ENCODE assay signal across 8 mouse cellular contexts in the genomic region with DNA sequence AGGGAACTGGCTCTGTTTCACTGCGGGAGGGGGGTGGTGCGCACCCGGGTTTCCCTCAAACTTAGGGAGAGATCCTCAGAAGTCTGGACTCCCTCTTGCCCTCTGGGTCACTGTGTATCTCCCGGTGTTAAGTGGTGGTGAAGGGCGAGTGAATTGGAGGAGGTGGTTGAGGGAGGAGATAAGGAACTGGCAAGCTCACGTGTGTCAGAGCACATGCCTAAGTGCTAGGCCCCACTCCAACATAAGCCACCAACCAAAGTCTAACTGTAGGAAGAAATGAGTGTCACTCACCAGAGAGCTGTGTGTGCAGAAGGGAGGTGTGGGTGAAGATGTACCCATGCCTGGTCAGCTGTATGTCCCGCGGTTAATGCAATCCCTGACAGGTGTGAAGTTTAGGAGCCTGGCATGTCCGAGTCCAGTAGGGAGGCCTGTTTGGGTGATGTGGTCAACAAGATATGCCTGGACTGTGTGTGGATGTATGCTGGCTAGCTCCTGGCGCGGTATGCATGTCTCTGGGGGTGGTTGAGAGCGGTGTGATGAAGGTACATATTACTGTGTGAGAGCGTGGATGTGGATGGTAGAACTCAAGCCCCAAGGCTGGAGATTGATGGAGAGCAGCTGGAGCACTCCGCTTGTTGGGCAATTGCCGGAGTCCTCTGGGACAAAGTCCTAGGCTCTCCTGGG. TPM values are rescaled to one million over a fixed set of nuclear protein-coding genes. Genes with fewer than 3 reads are reported as not detected.
DNase-seq lines count a peak whose midpoint lies in the region; ATAC-seq and TF ChIP-seq lines count a peak whose summit lies in the region.

No protein-coding gene starts in this region.

- H3K9me3 ChIP-seq in heart, embryonic 13.5 days: no peaks in the 10 kb centered on the region

- peak; percentile 9 for ATAC-seq in activated CD4-positive, CD25-positive, alpha-beta regulatory T cell, adult 4 months
- no peak for ATAC-seq in heart, embryonic 13.5 days (ENCODE audit: extremely low read depth, insufficient number of reproducible peaks, low FRiP score, low TSS enrichment)
- ATAC-seq in megakaryocyte progenitor cell, adult 5-6 weeks (replicated peaks; ENCODE audit: poor library complexity): peak; percentile 45

- H3K27ac ChIP-seq in cerebellum, adult 2 months (ENCODE audit: insufficient read depth, low read length): no peak overlapping the region; the same call in 1 of the 2 replicates
- peak overlapping the region; percentile 84 for H3K27ac ChIP-seq in heart, embryonic 13.5 days (replicated peaks)

- H3K4me2 ChIP-seq in heart, embryonic 13.5 days: peak overlapping the region; percentile 83

- 55% methylated on average over 15 of the region's 15 CpGs for WGBS in cerebellum, adult 2 months
- WGBS in heart, embryonic 13.5 days: 33% methylated on average over 15 of the region's 15 CpGs

- no peak for TF ChIP-seq POLR2A in cerebellum, adult 2 months (IDR thresholded peaks at IDR 0.05; ENCODE audit: borderline replicate concordance, insufficient read depth, low read length)

- H3K4me1 ChIP-seq in cerebellum, adult 2 months (ENCODE audit: control insufficient read depth, insufficient read depth, low read length): peaks cover 10% of the 10 kb centered on the region
- peaks cover 34% of the 10 kb centered on the region for H3K4me1 ChIP-seq in heart, embryonic 13.5 days

- DNase-seq in cerebellum, adult 2 months: no peak
- no peak for DNase-seq in cerebellum, postnatal 14 days
- peak; percentile 27 to 59 for DNase-seq in kidney, postnatal 25 days
- DNase-seq in right cerebral cortex, postnatal 14 days: no peak
- DNase-seq in thymus, postnatal 36 days: no peak

- peak overlapping the region; percentile 79 for H3K4me3 ChIP-seq in cerebellum, adult 2 months (replicated peaks; ENCODE audit: insufficient read depth, low read depth, low read length)
- peak overlapping the region; percentile 77 for H3K4me3 ChIP-seq in heart, embryonic 13.5 days

- H3K9ac ChIP-seq in heart, embryonic 13.5 days: peak overlapping the region; percentile 89

- peaks cover 45% of the 10 kb centered on the region for H3K36me3 ChIP-seq in heart, embryonic 13.5 days

- H3K27me3 ChIP-seq in cerebellum, adult 2 months (ENCODE audit: control insufficient read depth, insufficient read depth, low read length): no peaks in the 10 kb centered on the region
- H3K27me3 ChIP-seq in heart, embryonic 13.5 days (replicated peaks): no peaks in the 10 kb centered on the region

- TF ChIP-seq CTCF in cerebellum, adult 2 months (IDR thresholded peaks at IDR 0.05; ENCODE audit: borderline replicate concordance, insufficient read depth, low read depth, low read length): no peak

RNA-seq across cellular contexts. Expression of gene Elovl1, which starts 0.8 kb away (rescaled TPM):
- polyA plus RNA-seq in cerebellum, adult 2 months (2012; rRNA removed): 79.1 and 85.4 TPM in 2 replicates
- 100 to 1,000 TPM; 125 to 129 TPM for polyA plus RNA-seq in activated CD4-positive, CD25-positive, alpha-beta regulatory T cell, adult 4 months (2017; shearing (Covaris generic))
- polyA plus RNA-seq in heart, embryonic 13.5 days (2015; fragmentation: Nextera tagmentation; extraction: Ambion mirVana): 56.4 and 63.2 TPM in 2 replicates
- total RNA-seq in megakaryocyte progenitor cell, adult 5-6 weeks (2015): 73.6 and 93.7 TPM in 2 replicates
- total RNA-seq in megakaryocyte progenitor cell, adult 5-6 weeks (2017): 58.7 and 64.1 TPM in 2 replicates

RNA-seq across cellular contexts. Expression of gene Cdc20, which starts 8.5 kb away (rescaled TPM):
- 3.4 and 3.6 TPM in 2 replicates for polyA plus RNA-seq in cerebellum, adult 2 months (2012; rRNA removed)
- polyA plus RNA-seq in activated CD4-positive, CD25-positive, alpha-beta regulatory T cell, adult 4 months (2017; shearing (Covaris generic)): 10 to 100 TPM in 1 of 2 experiments, 1 to 10 TPM in 1; 9.4 to 15.3 TPM
- 171 and 186 TPM in 2 replicates for polyA plus RNA-seq in heart, embryonic 13.5 days (2015; fragmentation: Nextera tagmentation; extraction: Ambion mirVana)
- total RNA-seq in megakaryocyte progenitor cell, adult 5-6 weeks (2015): 42.5 and 50.4 TPM in 2 replicates
- 87.4 and 89.5 TPM in 2 replicates for total RNA-seq in megakaryocyte progenitor cell, adult 5-6 weeks (2017)

RNA-seq across cellular contexts. Expression of gene Med8, which starts 19.5 kb away (rescaled TPM):
- 61.0 and 65.8 TPM in 2 replicates for polyA plus RNA-seq in cerebellum, adult 2 months (2012; rRNA removed)
- polyA plus RNA-seq in activated CD4-positive, CD25-positive, alpha-beta regulatory T cell, adult 4 months (2017; shearing (Covaris generic)): 100 to 1,000 TPM; 115 to 118 TPM
- polyA plus RNA-seq in heart, embryonic 13.5 days (2015; fragmentation: Nextera tagmentation; extraction: Ambion mirVana): 73.2 and 81.3 TPM in 2 replicates
- 66.5 and 94.1 TPM in 2 replicates for total RNA-seq in megakaryocyte progenitor cell, adult 5-6 weeks (2015)
- 90.5 and 104 TPM in 2 replicates for total RNA-seq in megakaryocyte progenitor cell, adult 5-6 weeks (2017)

RNA-seq across cellular contexts. Expression of gene Szt2, which starts 19.6 kb away (rescaled TPM):
- polyA plus RNA-seq in cerebellum, adult 2 months (2012; rRNA removed): 38.0 and 38.6 TPM in 2 replicates
- polyA plus RNA-seq in activated CD4-positive, CD25-positive, alpha-beta regulatory T cell, adult 4 months (2017; shearing (Covaris generic)): 10 to 100 TPM; 11.0 to 11.2 TPM
- polyA plus RNA-seq in heart, embryonic 13.5 days (2015; fragmentation: Nextera tagmentation; extraction: Ambion mirVana): 4.1 and 4.4 TPM in 2 replicates
- 12.0 and 13.7 TPM in 2 replicates for total RNA-seq in megakaryocyte progenitor cell, adult 5-6 weeks (2015)
- total RNA-seq in megakaryocyte progenitor cell, adult 5-6 weeks (2017): 4.0 and 5.3 TPM in 2 replicates

RNA-seq across cellular contexts. Expression of gene Mpl, which starts 28.6 kb away (rescaled TPM):
- polyA plus RNA-seq in cerebellum, adult 2 months (2012; rRNA removed): 0.05 TPM in 2 replicates
- polyA plus RNA-seq in activated CD4-positive, CD25-positive, alpha-beta regulatory T cell, adult 4 months (2017; shearing (Covaris generic)): not detected
- polyA plus RNA-seq in heart, embryonic 13.5 days (2015; fragmentation: Nextera tagmentation; extraction: Ambion mirVana): 2.1 and 2.2 TPM in 2 replicates
- total RNA-seq in megakaryocyte progenitor cell, adult 5-6 weeks (2015): 1.1 and 9.0 TPM in 2 replicates
- total RNA-seq in megakaryocyte progenitor cell, adult 5-6 weeks (2017): 0.12 and 0.95 TPM in 2 replicates

Comparison
In these comparisons a context has a peak if more than half of its experiments do, and no peak if none do; other contexts are left out.
1. DNase-seq: peak in kidney, postnatal 25 days (2 of 2); none in cerebellum, adult 2 months (0 of 2), cerebellum, postnatal 14 days (0 of 2), right cerebral cortex, postnatal 14 days (single experiment) and thymus, postnatal 36 days (0 of 2).
2. RNA of gene Cdc20, which starts 8.5 kb away (polyA plus RNA-seq): 171 to 186 TPM in heart, embryonic 13.5 days; 9.4 to 15.3 TPM in activated CD4-positive, CD25-positive, alpha-beta regulatory T cell, adult 4 months and 3.4 to 3.6 TPM in cerebellum, adult 2 months; every median in the first group is over 10 times any median in the second.